Mouse (Mus musculus) forebrain, postnatal 0 days (tissue): ENCODE measurements around the gene Sass6. TPM values are rescaled to one million over a fixed set of nuclear protein-coding genes. Genes with fewer than 3 reads are reported as not detected.
A peak's percentile ranks its signal among the peaks of the same experiment; 100 is the strongest.

Experiments used
- ATAC-seq: fragments of 200-750 bp; cut with Nextera tagmentation; 2 replicates; pipeline ENCODE4 v1.8.0; 2017; ENCODE audit warnings: mild to moderate bottlenecking, moderate library complexity
- DNase-seq: peaks from one replicate; pipeline ENCODE4 v3.0.0-alpha.2; 2015
- H3K27ac ChIP-seq: fragments of 300-500 bp; sonication (generic); 2 replicates; pipeline ENCODE4 v1.5.1; 2014; ENCODE audit warnings: low read depth, mild to moderate bottlenecking, antibody characterized with exemption, low read length, moderate library complexity, mixed read lengths
- H3K27me3 ChIP-seq: fragments of 300-500 bp; sonication (generic); 2 replicates; pipeline ENCODE4 v1.6.1; 2014; ENCODE audit warnings: mild to moderate bottlenecking, low read length, mixed read lengths; ENCODE audit not compliant: insufficient read depth
- H3K36me3 ChIP-seq: fragments of 300-500 bp; sonication (generic); 2 replicates; pipeline ENCODE4 v1.6.1; 2014; ENCODE audit warnings: mild to moderate bottlenecking, moderate library complexity; ENCODE audit not compliant: insufficient read depth
- H3K4me1 ChIP-seq: fragments of 300-500 bp; sonication (generic); 2 replicates; pipeline ENCODE4 v1.6.1; 2014; ENCODE audit warnings: antibody characterized with exemption; ENCODE audit not compliant: insufficient read depth
- H3K4me2 ChIP-seq: fragments of 300-500 bp; sonication (generic); 2 replicates; pipeline ENCODE4 v1.6.1; 2014; ENCODE audit warnings: low read depth, mild to moderate bottlenecking, moderate library complexity
- H3K4me3 ChIP-seq: fragments of 300-500 bp; sonication (generic); 2 replicates; pipeline ENCODE4 v1.5.1; 2014; ENCODE audit warnings: low read depth, low read length, mixed read lengths
- H3K9ac ChIP-seq: fragments of 300-500 bp; sonication (generic); 2 replicates; pipeline ENCODE4 v1.6.1; 2014; ENCODE audit warnings: mild to moderate bottlenecking
- H3K9me3 ChIP-seq: fragments of 300-500 bp; sonication (generic); 2 replicates; pipeline ENCODE4 v1.6.1; 2016; ENCODE audit warnings: low read length
- CTCF ChIP-seq: sonication (generic); IDR thresholded peaks from 2 replicates; pipeline ENCODE4 v1.5.1; 2016; ENCODE audit warnings: antibody characterized with exemption, control low read depth, low read depth
- WGBS: fragments of 180-500 bp; shearing (Covaris S2); extraction: QIAGEN DNeasy Blood & Tissue Kit; methylation state at CpG from one replicate; pipeline ENCODE4 v1.1.7; 2014; 5-methylcytosine and 5-hydroxymethylcytosine counted together
- polyA plus RNA-seq: library from polyadenylated mRNA; unstranded; fragments of >200 nt; fragmentation: Nextera tagmentation; extraction: Ambion mirVana; gene quantifications from 2 replicates; pipeline ENCODE4 v1.2.1, GENCODE M21; 2015
- total RNA-seq: library from RNA; depleted of rRNA; stranded (reverse); fragments of >200 nt; gene quantifications from 2 replicates; pipeline ENCODE4 v1.2.3, GENCODE M21; 2014

The Sass6 gene
- total and polyA plus RNA-seq, 2 experiments from 2014 or later: 8.0 to 10.3 TPM

DNA sequence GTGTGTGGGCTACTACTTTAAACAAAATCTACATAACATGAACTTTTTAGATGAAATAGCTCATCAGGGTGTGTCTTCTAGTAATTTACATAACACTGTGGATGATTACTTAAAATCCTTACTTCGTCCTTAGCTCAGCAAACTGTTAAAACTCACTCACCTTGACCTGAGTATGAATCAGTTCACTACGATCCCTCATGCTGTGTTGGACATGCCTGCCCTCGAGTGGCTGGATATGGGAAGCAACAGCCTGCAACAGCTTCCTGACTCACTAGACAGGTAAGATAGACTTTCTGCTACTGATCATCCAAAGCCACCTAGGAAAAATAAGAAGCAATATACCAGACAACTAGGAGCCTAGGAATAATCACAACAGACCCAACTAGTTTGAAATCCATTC lies 17.5 kb upstream of the Sass6 start:
- peak; percentile 45 for TF ChIP-seq CTCF
- ATAC-seq: no peak
- H3K27me3 ChIP-seq: no peaks in the 10 kb centered on the region

DNA sequence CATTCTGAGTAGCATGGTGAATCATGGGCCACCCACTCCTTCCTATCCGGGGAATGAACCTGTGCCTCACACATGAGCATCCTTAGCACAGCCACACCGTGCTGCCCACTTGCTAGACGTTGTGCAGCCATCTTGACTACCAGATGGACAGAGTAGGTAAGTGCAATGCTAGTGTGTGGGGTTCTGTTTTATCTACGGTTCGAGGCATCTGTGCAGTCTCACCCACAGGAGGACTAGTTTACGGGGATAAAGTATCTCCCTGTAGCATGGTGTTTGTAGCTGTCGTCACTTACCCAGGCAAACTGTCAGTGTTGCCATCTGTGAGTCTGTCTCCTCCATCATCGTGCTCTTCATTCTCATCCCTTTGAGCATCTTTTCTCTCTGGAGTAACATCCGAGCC lies 12.6 kb upstream of the Sass6 start:
- no peak overlapping the region for H3K4me2 ChIP-seq
- no peaks in the 10 kb centered on the region for H3K27me3 ChIP-seq
- no peak overlapping the region for H3K27ac ChIP-seq
- no peak for TF ChIP-seq CTCF
- WGBS: 87% methylated on average over 9 of the region's 9 CpGs
- no peak overlapping the region for H3K9ac ChIP-seq
- H3K4me3 ChIP-seq: no peak overlapping the region
- peaks cover 51% of the 10 kb centered on the region for H3K36me3 ChIP-seq
- no peaks in the 10 kb centered on the region for H3K9me3 ChIP-seq
- no peak for ATAC-seq
- no peaks in the 10 kb centered on the region for H3K4me1 ChIP-seq
- no peak for DNase-seq

More for the DNA sequence above, 17.5 kb upstream of the Sass6 start:
- H3K4me2 ChIP-seq: no peak overlapping the region
- no peaks in the 10 kb centered on the region for H3K9me3 ChIP-seq
- H3K4me3 ChIP-seq: no peak overlapping the region
- H3K27ac ChIP-seq: no peak overlapping the region
- H3K9ac ChIP-seq: no peak overlapping the region
- WGBS: 61% methylated on average over 3 of the region's 3 CpGs
- DNase-seq: no peak
- H3K36me3 ChIP-seq: peaks cover 17% of the 10 kb centered on the region
- no peaks in the 10 kb centered on the region for H3K4me1 ChIP-seq

DNA sequence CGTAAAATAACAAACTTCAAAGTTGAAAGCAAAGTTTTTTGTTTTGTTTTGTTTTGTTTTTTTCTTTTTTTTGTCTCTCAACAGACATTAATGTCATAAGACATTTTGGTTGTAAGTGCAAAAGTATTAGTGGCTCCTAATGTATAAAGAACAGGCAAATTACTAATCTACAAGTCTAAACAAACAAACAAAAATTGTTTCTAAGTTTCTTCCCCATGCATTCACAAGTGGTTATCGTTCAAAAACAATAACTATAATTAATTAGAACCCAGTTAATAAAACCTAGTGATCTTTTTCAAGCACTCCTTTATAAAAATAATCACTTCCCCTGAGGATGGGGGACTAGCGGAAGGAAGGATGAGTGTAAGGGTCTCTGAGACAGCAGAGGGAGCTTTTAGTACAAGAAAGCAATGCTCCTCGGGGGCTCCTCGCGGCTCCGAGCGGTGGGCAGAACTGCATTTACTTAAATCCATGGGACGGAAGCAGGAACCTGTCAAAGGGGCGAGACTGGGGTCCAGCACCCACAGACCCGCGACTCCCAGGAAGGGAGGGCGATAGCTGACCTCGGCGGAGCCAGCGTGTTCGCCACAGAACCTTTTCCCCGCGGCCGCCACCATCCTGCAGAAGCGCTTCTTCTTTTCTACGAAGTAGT lies 580 bp upstream of the Sass6 start:
- ATAC-seq (peak; percentile 87), DNase-seq (peak; percentile 72)
- no peaks in the 10 kb centered on the region for H3K27me3 ChIP-seq
- 3% methylated on average over 22 of the region's 22 CpGs for WGBS
- H3K9me3 ChIP-seq: no peaks in the 10 kb centered on the region
- peak; percentile 63 for TF ChIP-seq CTCF
- H3K4me1 ChIP-seq: peaks cover 9% of the 10 kb centered on the region; the same call in 1 of the 2 replicates
- H3K4me2 ChIP-seq: peak overlapping the region; percentile 58
- peak overlapping the region; percentile 65 for H3K9ac ChIP-seq
- H3K36me3 ChIP-seq: peaks cover 15% of the 10 kb centered on the region
- peak overlapping the region; percentile 92 for H3K27ac ChIP-seq
- H3K4me3 ChIP-seq: peak overlapping the region; percentile 91

DNA sequence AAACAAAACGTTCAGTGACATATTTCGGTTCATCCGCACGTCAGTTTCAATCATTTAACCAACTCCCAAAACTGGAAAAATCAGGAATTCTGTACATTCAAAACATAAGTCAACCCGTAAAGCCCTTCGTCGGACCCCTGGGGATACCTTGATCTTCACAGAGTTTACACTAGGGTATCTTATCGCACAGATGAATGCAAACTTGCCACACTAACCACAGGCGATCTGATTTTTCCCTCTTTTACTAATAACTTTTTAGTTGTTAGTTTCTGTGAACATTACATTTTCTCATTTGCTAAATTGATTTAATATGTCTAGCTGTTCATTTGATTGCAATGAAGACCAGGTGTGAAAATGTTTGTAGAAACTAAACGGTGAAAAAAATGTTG lies 815 bp downstream of the Sass6 start:
- Histone ChIP-seq H3K4me1 (peaks cover 9% of the 10 kb centered on the region; the same call in 1 of the 2 replicates), H3K27ac (no peak overlapping the region), H3K36me3 (peaks cover 6% of the 10 kb centered on the region; the same call in 1 of the 2 replicates), H3K27me3 (no peaks in the 10 kb centered on the region), H3K9ac (peak overlapping the region; percentile 65), H3K9me3 (no peaks in the 10 kb centered on the region), H3K4me3 (peak overlapping the region; percentile 91), H3K4me2 (peak overlapping the region; percentile 58)
- WGBS: 9% methylated on average over 10 of the region's 10 CpGs
- DNase-seq (no peak), ATAC-seq (no peak)
- TF ChIP-seq CTCF: no peak

DNA sequence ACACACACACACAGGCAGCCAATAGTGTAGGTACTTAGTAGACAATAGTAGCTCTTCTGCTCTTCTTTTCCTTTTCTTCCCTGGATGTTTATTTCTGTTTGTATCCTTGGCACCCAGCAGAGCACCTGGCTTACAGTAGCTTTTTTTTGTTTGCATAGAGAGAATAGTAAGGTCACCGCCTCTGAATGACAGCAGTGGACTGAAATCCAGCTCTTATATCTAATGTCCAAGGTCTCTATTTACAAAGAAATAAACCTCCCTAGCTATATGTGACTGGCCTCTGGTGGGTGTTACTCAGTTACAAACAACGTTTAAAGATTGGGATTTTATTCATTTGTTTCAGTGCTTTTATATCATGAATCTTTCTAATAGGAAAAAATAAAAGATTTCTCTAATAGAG lies 4.9 kb downstream of the Sass6 start:
- H3K27ac ChIP-seq: no peak overlapping the region
- ATAC-seq: no peak
- H3K36me3 ChIP-seq: no peaks in the 10 kb centered on the region
- no peaks in the 10 kb centered on the region for H3K9me3 ChIP-seq
- peaks cover 6% of the 10 kb centered on the region; the same call in 1 of the 2 replicates for H3K4me1 ChIP-seq
- TF ChIP-seq CTCF: no peak
- WGBS: 80% methylated on average over 2 of the region's 2 CpGs
- no peak overlapping the region for H3K9ac ChIP-seq
- no peak for DNase-seq
- H3K4me2 ChIP-seq: no peak overlapping the region
- H3K27me3 ChIP-seq: no peaks in the 10 kb centered on the region
- no peak overlapping the region for H3K4me3 ChIP-seq

DNA sequence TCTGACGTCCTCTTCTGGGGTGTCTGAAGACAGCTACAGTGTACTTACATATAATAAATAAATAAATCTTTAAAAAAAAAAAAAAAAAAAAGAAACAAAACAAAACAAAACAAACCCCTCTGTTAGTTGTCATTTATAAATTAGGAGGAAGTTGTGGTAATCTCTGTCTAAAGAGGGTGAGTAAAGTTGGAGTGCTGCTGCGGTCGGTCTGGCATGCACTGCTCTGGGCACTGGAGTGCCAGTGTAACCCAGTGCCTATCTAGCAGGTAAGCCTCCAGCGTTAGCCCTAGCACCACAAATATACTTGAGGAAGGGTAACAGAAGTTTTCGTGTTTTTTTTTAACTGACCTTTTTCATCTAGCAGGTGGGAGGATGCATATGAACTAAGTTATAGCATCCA lies 6.2 kb downstream of the Sass6 start:
- H3K27me3 ChIP-seq: no peaks in the 10 kb centered on the region
- peaks cover 1% of the 10 kb centered on the region; the same call in 1 of the 2 replicates for H3K4me1 ChIP-seq
- WGBS: 90% methylated on average over 5 of the region's 5 CpGs
- no peak for ATAC-seq
- H3K36me3 ChIP-seq: no peaks in the 10 kb centered on the region
- H3K4me2 ChIP-seq: no peak overlapping the region
- no peak overlapping the region for H3K9ac ChIP-seq
- H3K27ac ChIP-seq: no peak overlapping the region
- no peak for DNase-seq
- H3K9me3 ChIP-seq: no peaks in the 10 kb centered on the region
- H3K4me3 ChIP-seq: no peak overlapping the region
- TF ChIP-seq CTCF: no peak

DNA sequence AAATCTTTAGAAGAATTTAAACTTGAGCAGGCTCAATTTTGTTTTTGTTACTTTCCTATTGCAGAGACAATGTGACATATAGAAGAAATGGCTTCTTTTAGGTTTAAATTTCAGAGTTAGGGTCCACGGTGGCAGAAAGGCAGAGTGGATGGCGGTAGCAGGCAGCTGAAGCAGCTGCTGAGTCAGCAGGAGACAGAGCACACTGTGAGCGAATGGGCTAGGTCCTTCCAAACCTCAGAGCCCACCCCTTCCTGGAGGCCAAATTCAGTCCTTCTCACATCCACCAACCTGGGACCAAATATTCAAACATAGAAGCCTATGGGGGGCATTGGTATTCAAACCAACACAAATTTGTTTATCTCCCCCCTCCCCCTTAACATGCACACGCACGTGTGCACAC lies 7.0 kb downstream of the Sass6 start:
- TF ChIP-seq CTCF: no peak
- ATAC-seq: no peak
- Histone ChIP-seq H3K9ac (no peak overlapping the region), H3K27ac (no peak overlapping the region), H3K4me2 (no peak overlapping the region), H3K36me3 (no peaks in the 10 kb centered on the region; the same call in 1 of the 2 replicates), H3K4me1 (no peaks in the 10 kb centered on the region), H3K4me3 (no peak overlapping the region), H3K9me3 (no peaks in the 10 kb centered on the region), H3K27me3 (no peaks in the 10 kb centered on the region)
- no peak for DNase-seq
- WGBS: 87% methylated on average over 5 of the region's 5 CpGs
